Mouse (Mus musculus): ENCODE results near the gene Hist1h3b. TPM values are rescaled to one million over a fixed set of nuclear protein-coding genes. Genes with fewer than 3 reads are reported as not detected.
"Not testable (repeated sequence)": the region's sequence is repeated elsewhere in the genome, so short reads cannot be mapped to it uniquely, and the experiment has no call there.

Hist1h3b gene
- total RNA-seq (2014; rRNA removed) (229 and 254 TPM in 2 replicates), polyA plus RNA-seq (2015; fragmentation: Nextera tagmentation; extraction: Ambion mirVana) (0.25 and 0.67 TPM in 2 replicates)

- peak within 1 kb of the TSS; percentile 40 for H3K4me3 ChIP-seq (ENCODE audit: low read depth, low read length)
- H3K36me3 ChIP-seq (ENCODE audit: insufficient read depth); H3K4me1 ChIP-seq (ENCODE audit: insufficient read depth); H3K9me3 ChIP-seq (ENCODE audit: low read length); H3K27me3 ChIP-seq (ENCODE audit: insufficient read depth, low read length): not testable (repeated sequence)
- peak within 1 kb of the TSS; percentile 93 for H3K27ac ChIP-seq (ENCODE audit: low read depth, low read length)
- H3K4me2 ChIP-seq (ENCODE audit: low read depth) = peak within 1 kb of the TSS; percentile 69
- DNase-seq (peak; percentile 95), ATAC-seq (peak; percentile 76)
- 1% methylated on average over 19 of the region's 47 CpGs for WGBS
- H3K9ac ChIP-seq = peak within 1 kb of the TSS; percentile 62
Observed at GRCm38 (mm10) chr13:23752067-23752741, at the start of gene Hist1h3b. Gene Hist1h3b (plus strand): TSS chr13:23752267.

- not testable (repeated sequence) for ATAC-seq
Observed at GRCm38 (mm10) chr13:23702801-23703200, 49.3 kb upstream of the Hist1h3b start.

GRCm38 (mm10) chr13:23705751-23706356, 46.2 kb upstream of the Hist1h3b start:
- Histone ChIP-seq H3K4me2 (ENCODE audit: low read depth) (no peak overlapping the region), H3K4me3 (ENCODE audit: low read depth, low read length) (no peak overlapping the region), H3K27ac (ENCODE audit: low read depth, low read length) (no peak overlapping the region), H3K9me3 (ENCODE audit: low read length) (no peaks in the 10 kb centered on the region), H3K4me1 (ENCODE audit: insufficient read depth) (no peaks in the 10 kb centered on the region), H3K27me3 (ENCODE audit: insufficient read depth, low read length) (no peaks in the 10 kb centered on the region; the same call in 1 of the 2 replicates), H3K36me3 (ENCODE audit: insufficient read depth) (no peaks in the 10 kb centered on the region), H3K9ac (no peak overlapping the region)
- no peak for TF ChIP-seq CTCF (IDR thresholded peaks at IDR 0.05; ENCODE audit: low read depth)
- no peak for ATAC-seq
- no peak for DNase-seq
- 90% methylated on average over 7 of the region's 7 CpGs for WGBS

More at GRCm38 (mm10) chr13:23702801-23703200, 49.3 kb upstream of the Hist1h3b start:
- 94% methylated on average over 2 of the region's 2 CpGs for WGBS
- not testable (repeated sequence) for H3K27me3 ChIP-seq (ENCODE audit: insufficient read depth, low read length); H3K9ac ChIP-seq; DNase-seq; H3K27ac ChIP-seq (ENCODE audit: low read depth, low read length); H3K4me3 ChIP-seq (ENCODE audit: low read depth, low read length); H3K4me1 ChIP-seq (ENCODE audit: insufficient read depth); H3K9me3 ChIP-seq (ENCODE audit: low read length); H3K4me2 ChIP-seq (ENCODE audit: low read depth); H3K36me3 ChIP-seq (ENCODE audit: insufficient read depth)

DNA sequence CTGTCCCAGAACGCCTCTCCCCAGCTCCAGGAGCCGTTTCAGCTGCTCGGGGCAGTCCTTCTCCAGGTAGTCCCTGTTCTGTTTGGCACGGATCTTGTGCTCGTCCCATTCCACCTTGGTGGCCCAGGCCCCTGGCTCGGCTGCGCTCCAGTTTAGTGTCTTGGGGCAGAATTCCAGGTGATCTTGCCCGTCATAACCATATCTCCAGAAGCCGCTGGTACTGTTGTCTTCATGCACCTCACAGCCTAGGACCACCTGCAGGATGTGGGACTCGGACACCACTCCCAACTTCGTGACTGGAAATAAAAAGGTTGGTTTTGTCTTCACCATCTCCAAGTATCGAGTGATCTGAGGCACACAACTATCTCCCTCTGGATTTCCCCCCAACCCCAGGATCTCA, 45.3 kb upstream of the Hist1h3b start:
- H3K9me3 ChIP-seq (ENCODE audit: low read length) = no peaks in the 10 kb centered on the region
- no peak overlapping the region for H3K4me2 ChIP-seq (ENCODE audit: low read depth)
- 93% methylated on average over 12 of the region's 12 CpGs for whole genome bisulfite sequencing
- no peak for ATAC-seq
- H3K36me3 ChIP-seq (ENCODE audit: insufficient read depth) = no peaks in the 10 kb centered on the region
- no peak overlapping the region for H3K9ac ChIP-seq
- H3K4me3 ChIP-seq (ENCODE audit: low read depth, low read length) = no peak overlapping the region
- no peaks in the 10 kb centered on the region; the same call in 1 of the 2 replicates for H3K27me3 ChIP-seq (ENCODE audit: insufficient read depth, low read length)
- no peak for DNase-seq
- no peak for TF ChIP-seq CTCF (IDR thresholded peaks at IDR 0.05; ENCODE audit: low read depth)
- H3K27ac ChIP-seq (ENCODE audit: low read depth, low read length) = no peak overlapping the region
- no peaks in the 10 kb centered on the region for H3K4me1 ChIP-seq (ENCODE audit: insufficient read depth)

DNA sequence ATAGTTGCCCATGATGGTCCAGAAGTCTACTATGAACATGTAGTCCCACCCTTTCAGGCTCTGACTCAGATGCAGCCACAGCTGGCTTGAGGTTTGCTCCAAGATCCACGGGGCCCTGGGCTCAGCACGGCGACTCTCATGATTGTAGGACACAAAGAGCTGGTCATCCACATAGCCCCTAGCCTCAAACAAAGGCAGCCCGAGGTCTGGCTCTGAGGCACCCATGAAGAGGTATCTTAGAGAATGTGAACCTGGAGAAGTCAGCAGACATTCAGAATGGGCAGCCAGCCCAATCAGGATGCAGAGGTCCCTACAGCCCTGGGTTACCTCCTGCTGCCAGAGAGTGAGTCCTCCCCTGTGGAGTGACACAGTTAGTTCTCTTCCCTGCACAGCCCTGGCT, 44.0 kb upstream of the Hist1h3b start:
- no peaks in the 10 kb centered on the region for H3K36me3 ChIP-seq (ENCODE audit: insufficient read depth)
- DNase-seq (no peak), ATAC-seq (no peak)
- H3K4me1 ChIP-seq (ENCODE audit: insufficient read depth) = no peaks in the 10 kb centered on the region
- no peak overlapping the region for H3K4me3 ChIP-seq (ENCODE audit: low read depth, low read length)
- H3K4me2 ChIP-seq (ENCODE audit: low read depth) = no peak overlapping the region
- TF ChIP-seq CTCF (IDR thresholded peaks at IDR 0.05; ENCODE audit: low read depth) = no peak
- 88% methylated on average over 4 of the region's 4 CpGs for WGBS
- no peaks in the 10 kb centered on the region for H3K9me3 ChIP-seq (ENCODE audit: low read length)
- H3K27me3 ChIP-seq (ENCODE audit: insufficient read depth, low read length) = no peaks in the 10 kb centered on the region; the same call in 1 of the 2 replicates
- no peak overlapping the region for H3K9ac ChIP-seq
- H3K27ac ChIP-seq (ENCODE audit: low read depth, low read length) = no peak overlapping the region

GRCm38 (mm10) chr13:23708654-23709053, 43.4 kb upstream of the Hist1h3b start:
- ATAC-seq (no peak), DNase-seq (no peak)
- H3K9me3 ChIP-seq (ENCODE audit: low read length) = no peaks in the 10 kb centered on the region
- H3K27ac ChIP-seq (ENCODE audit: low read depth, low read length) = no peak overlapping the region
- no peak overlapping the region for H3K4me3 ChIP-seq (ENCODE audit: low read depth, low read length)
- no peak overlapping the region for H3K4me2 ChIP-seq (ENCODE audit: low read depth)
- H3K4me1 ChIP-seq (ENCODE audit: insufficient read depth) = no peaks in the 10 kb centered on the region
- TF ChIP-seq CTCF (IDR thresholded peaks at IDR 0.05; ENCODE audit: low read depth) = no peak
- WGBS = 71% methylated on average over 4 of the region's 4 CpGs
- H3K36me3 ChIP-seq (ENCODE audit: insufficient read depth) = no peaks in the 10 kb centered on the region
- H3K27me3 ChIP-seq (ENCODE audit: insufficient read depth, low read length) = no peaks in the 10 kb centered on the region; the same call in 1 of the 2 replicates
- H3K9ac ChIP-seq = no peak overlapping the region

DNA sequence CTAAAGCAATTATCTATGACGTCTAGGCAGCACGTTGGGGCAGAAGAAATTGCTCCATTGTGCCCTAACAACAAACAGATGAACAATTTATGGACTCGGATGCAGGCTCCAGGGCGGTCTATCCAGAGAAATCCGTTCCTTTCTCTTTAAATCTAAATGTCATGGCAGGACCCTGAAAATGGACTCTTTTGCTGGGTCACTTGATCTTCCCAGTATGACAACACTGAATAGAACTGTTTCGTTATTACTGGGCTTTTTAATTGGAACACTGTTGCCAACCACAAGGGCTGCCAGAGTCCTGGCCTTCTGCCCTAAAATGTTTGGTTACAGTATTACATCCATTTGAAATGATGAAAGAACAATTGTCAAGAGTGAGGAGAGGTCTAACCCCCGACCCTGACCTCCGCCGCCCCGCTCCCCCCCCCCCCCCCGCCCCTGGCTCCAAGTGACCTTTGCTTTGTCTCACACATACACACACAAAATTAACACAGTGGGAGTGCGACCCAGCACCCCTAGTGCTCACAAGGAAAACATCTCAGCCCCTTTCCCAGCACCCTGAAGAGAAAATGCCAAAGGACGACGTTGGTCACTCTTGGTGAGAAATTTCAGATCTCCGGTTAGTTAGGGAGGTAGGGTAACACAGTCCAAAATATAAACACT, 42.2 kb upstream of the Hist1h3b start:
- Histone ChIP-seq H3K4me1 (ENCODE audit: insufficient read depth) (no peaks in the 10 kb centered on the region), H3K27ac (ENCODE audit: low read depth, low read length) (no peak overlapping the region), H3K27me3 (ENCODE audit: insufficient read depth, low read length) (no peaks in the 10 kb centered on the region; the same call in 1 of the 2 replicates), H3K4me2 (ENCODE audit: low read depth) (peak overlapping the region; percentile 52), H3K9ac (peak overlapping the region; percentile 32; the same call in 1 of the 2 replicates), H3K4me3 (ENCODE audit: low read depth, low read length) (peak overlapping the region; percentile 32), H3K36me3 (ENCODE audit: insufficient read depth) (no peaks in the 10 kb centered on the region), H3K9me3 (ENCODE audit: low read length) (no peaks in the 10 kb centered on the region)
- 20% methylated on average over 15 of the region's 15 CpGs for WGBS
- no peak for TF ChIP-seq CTCF (IDR thresholded peaks at IDR 0.05; ENCODE audit: low read depth)
- DNase-seq (no peak), ATAC-seq (peak; percentile 14; the same call in 1 of the 2 replicates)
